Mouse (Mus musculus): ENCODE measurements around the gene Marc2.

DNA sequence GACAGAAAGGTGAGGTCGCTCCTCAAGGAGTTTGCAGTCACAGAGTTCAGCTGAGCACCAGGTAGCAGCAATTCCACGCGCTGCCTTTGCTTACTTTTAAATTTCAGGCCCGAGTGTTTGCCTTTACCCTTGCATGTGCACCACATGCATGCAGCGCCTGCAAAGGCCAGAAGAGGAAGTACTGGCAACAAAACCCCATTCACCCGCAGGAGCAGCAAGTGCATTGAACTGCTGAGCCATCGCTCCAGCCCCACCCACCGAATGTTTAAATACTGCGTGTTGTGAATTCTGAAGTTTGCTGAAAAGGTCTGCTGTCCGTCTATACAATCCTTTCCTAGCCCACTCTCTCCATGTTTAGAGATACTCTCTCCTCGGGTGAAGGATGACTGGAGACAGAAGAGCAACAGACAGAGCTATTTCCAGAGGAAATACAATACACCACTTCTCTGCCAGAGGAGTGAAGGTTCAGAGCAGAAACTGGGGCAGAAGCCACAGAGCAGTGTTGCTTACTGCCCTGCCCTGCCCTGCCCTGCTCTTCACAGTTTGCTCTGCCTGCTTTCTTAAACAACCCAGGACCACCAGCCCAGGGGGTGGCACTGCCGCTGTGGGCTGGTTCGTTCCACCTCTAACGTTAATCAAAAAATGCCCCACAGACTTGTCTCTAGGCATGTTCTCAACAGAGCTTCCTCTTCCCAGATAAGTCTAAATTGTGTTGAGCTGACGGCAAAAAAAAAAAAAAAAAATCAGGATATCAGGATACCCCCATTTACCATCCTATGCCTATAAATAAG is 38.4 kb downstream of the Marc2 start:
- TF ChIP-seq CTCF (IDR thresholded peaks at IDR 0.05; ENCODE audit: insufficient read depth, low read length) (no peak), POLR2A (IDR thresholded peaks at IDR 0.05; ENCODE audit: borderline replicate concordance, extremely low read depth, low read depth, low read length) (no peak)
